In the genomic region with DNA sequence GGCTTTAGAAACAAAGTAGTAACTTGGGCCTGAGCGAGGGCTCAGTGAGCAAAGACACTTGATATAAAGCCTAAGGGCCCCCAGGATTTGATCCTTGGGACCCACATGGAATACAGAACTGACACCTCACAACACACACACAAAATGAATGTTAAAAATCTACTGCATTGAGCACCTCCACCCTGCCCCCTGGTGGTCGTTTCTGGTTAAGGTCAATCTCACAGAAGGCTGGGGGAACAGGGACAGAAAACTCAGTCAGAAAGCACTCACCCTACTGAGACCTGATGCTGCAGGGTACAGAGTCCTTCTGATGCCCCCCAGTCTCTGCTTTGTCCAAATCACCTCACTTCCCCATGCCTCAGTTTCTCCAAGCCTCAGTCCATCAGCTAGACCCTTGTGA, we compare ENCODE assay signal across 9 mouse cellular contexts. TPM values are rescaled to one million over a fixed set of nuclear protein-coding genes. Genes with fewer than 3 reads are reported as not detected.
DNase-seq lines count a peak whose midpoint lies in the region; ATAC-seq and TF ChIP-seq lines count a peak whose summit lies in the region.
"Had no signal": no experiment of that assay in that cellular context is flagged by ENCODE, and none has a peak within 500 bp of the region (broad histone marks: within the 10 kb centered on the region; RNA-seq: fewer than 3 reads in every experiment).

No protein-coding gene starts in this region.

- DNase-seq in cerebellum, postnatal 10 days, result peak; percentile 79 to 86
- no peak for DNase-seq in cerebellum, adult 18-20 months
- DNase-seq in kidney, postnatal 4 days, result peak; percentile 80 to 81
- DNase-seq in B cell, adult 2 months, result peak; percentile 73 to 77
- peak; percentile 44 to 47 for DNase-seq in cerebellum, postnatal 36 days
- peak; percentile 67 for DNase-seq in stomach, postnatal 0 days (ENCODE audit: low spot score)
- no peak for DNase-seq in frontal cortex, postnatal 10 days (ENCODE audit: low spot score in 2 of 2)

- ATAC-seq in kidney, embryonic 15.5 days (replicated peaks; ENCODE audit: low FRiP score), result no peak
- no peak for ATAC-seq in stomach, postnatal 0 days (ENCODE audit: low FRiP score, low TSS enrichment)

- peaks cover 33% of the 10 kb centered on the region for H3K4me1 ChIP-seq in kidney, embryonic 15.5 days
- peaks cover 3% of the 10 kb centered on the region; the same call in 1 of the 2 replicates for H3K4me1 ChIP-seq in stomach, postnatal 0 days (replicated peaks; ENCODE audit: control insufficient read depth, insufficient read depth)

- no peak overlapping the region for H3K9ac ChIP-seq in kidney, embryonic 15.5 days
- H3K9ac ChIP-seq in stomach, postnatal 0 days (ENCODE audit: low read length), result no peak overlapping the region

- TF ChIP-seq EP300 in stomach, postnatal 0 days (optimal IDR thresholded peaks at IDR 0.05), result no peak

- peaks cover 6% of the 10 kb centered on the region; the same call in 1 of the 2 replicates for H3K36me3 ChIP-seq in kidney, embryonic 15.5 days
- H3K36me3 ChIP-seq in stomach, postnatal 0 days (ENCODE audit: control insufficient read depth, insufficient read depth, low read length), result no peaks in the 10 kb centered on the region

- no peak overlapping the region for H3K4me3 ChIP-seq in kidney, embryonic 15.5 days (replicated peaks)
- H3K4me3 ChIP-seq in stomach, postnatal 0 days (ENCODE audit: low read depth, low read length), result no peak overlapping the region

- no peak overlapping the region for H3K4me2 ChIP-seq in kidney, embryonic 15.5 days
- no peak overlapping the region for H3K4me2 ChIP-seq in stomach, postnatal 0 days (replicated peaks; ENCODE audit: low read depth)

- TF ChIP-seq CTCF in stomach, postnatal 0 days (IDR thresholded peaks at IDR 0.05; ENCODE audit: low read depth), result peak; percentile 80

- no peak overlapping the region for H3K27ac ChIP-seq in kidney, embryonic 15.5 days
- no peak overlapping the region for H3K27ac ChIP-seq in stomach, postnatal 0 days (replicated peaks)

- WGBS in kidney, embryonic 15.5 days, result 44% methylated on average over 2 of the region's 2 CpGs
- 42% methylated on average over 2 of the region's 2 CpGs for WGBS in stomach, postnatal 0 days

- no peaks in the 10 kb centered on the region for H3K27me3 ChIP-seq in kidney, embryonic 15.5 days
- H3K27me3 ChIP-seq in stomach, postnatal 0 days (ENCODE audit: control insufficient read depth, insufficient read depth, low read length), result no peaks in the 10 kb centered on the region

- H3K9me3 ChIP-seq in kidney, embryonic 15.5 days (replicated peaks), result no peaks in the 10 kb centered on the region
- no peaks in the 10 kb centered on the region for H3K9me3 ChIP-seq in stomach, postnatal 0 days (ENCODE audit: control insufficient read depth, low read length)

RNA-seq across cellular contexts. Expression of a gene that starts 53.3 kb away (rescaled TPM):
- polyA plus RNA-seq in kidney, embryonic 15.5 days (2015; fragmentation: Nextera tagmentation; extraction: Ambion mirVana), result 7.0 and 7.5 TPM in 2 replicates
- polyA plus RNA-seq in stomach, postnatal 0 days (2015; fragmentation: Nextera tagmentation; extraction: Ambion mirVana), result 5.3 and 6.2 TPM in 2 replicates

RNA-seq across cellular contexts. Expression of a gene that starts 59.0 kb away (rescaled TPM):
- polyA plus RNA-seq in kidney, embryonic 15.5 days (2015; fragmentation: Nextera tagmentation; extraction: Ambion mirVana), result 0.19 TPM in 1 of 2 replicates, not detected in the other
- polyA plus RNA-seq in stomach, postnatal 0 days (2015; fragmentation: Nextera tagmentation; extraction: Ambion mirVana), result 0.46 and 0.59 TPM in 2 replicates
- polyA plus RNA-seq: neural tube, embryonic 14.5 days had no signal

Comparison
In these comparisons a context has a peak if more than half of its experiments do, and no peak if none do; other contexts are left out.
1. DNase-seq: peak in cerebellum, postnatal 10 days (2 of 2), kidney, postnatal 4 days (2 of 2), B cell, adult 2 months (2 of 2), cerebellum, postnatal 36 days (2 of 2) and stomach, postnatal 0 days (single experiment); none in cerebellum, adult 18-20 months (0 of 2) and frontal cortex, postnatal 10 days (0 of 2).